Mouse (Mus musculus): ENCODE measurements at regions not wholly inside any gene's neighbourhood (a gene's known extent, or its start where the extent isn't known, plus 50 kb on each side); places are given as distances from the start of the nearest gene placed in this dataset.

- Histone ChIP-seq H3K4me1 (ENCODE audit: control insufficient read depth, insufficient read depth, low read length) (no peaks in the 10 kb centered on the region), H3K4me3 (ENCODE audit: low read length) (no peak overlapping the region), H3K27ac (ENCODE audit: low read depth, low read length) (no peak overlapping the region), H3K4me2 (replicated peaks; ENCODE audit: low read depth, low read length) (no peak overlapping the region), H3K9ac (ENCODE audit: low read depth, low read length) (no peak overlapping the region), H3K27me3 (ENCODE audit: control insufficient read depth, insufficient read depth, low read length) (no peaks in the 10 kb centered on the region), H3K36me3 (ENCODE audit: control insufficient read depth, insufficient read depth, low read length) (no peaks in the 10 kb centered on the region), H3K9me3 (ENCODE audit: control insufficient read depth, low read length) (no peaks in the 10 kb centered on the region)
- WGBS, result 82% methylated on average over 14 of the region's 14 CpGs
- no peak for ATAC-seq (ENCODE audit: low FRiP score, low TSS enrichment)
These were observed 77.7 kb downstream of the Fam76b start for GRCm38 (mm10) chr9:13905086-13905669.

DNA sequence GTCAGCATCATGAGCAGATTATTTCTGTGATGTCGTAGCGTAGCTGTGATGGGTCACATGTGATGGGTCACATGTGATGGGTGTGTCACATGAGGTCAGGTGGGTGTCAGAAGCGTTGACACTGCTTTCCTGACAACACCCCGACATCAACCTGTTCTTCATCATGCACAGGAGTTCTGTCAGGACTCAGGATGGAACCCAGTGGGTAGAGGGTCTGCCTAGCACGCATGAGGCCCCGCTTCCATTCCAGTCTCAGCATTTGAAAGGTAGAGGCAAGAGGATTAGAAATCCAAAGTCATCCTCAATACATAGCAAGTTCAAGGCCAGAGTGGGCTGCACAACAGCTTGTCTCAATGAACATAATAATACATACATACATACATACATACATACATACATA, 79.2 kb downstream of the Fam76b start:
- no peaks in the 10 kb centered on the region for H3K27me3 ChIP-seq (ENCODE audit: control insufficient read depth, insufficient read depth, low read length)
- no peaks in the 10 kb centered on the region for H3K9me3 ChIP-seq (ENCODE audit: control insufficient read depth, low read length)
- no peak overlapping the region for H3K9ac ChIP-seq (ENCODE audit: low read depth, low read length)
- 94% methylated on average over 6 of the region's 6 CpGs for WGBS
- H3K36me3 ChIP-seq (ENCODE audit: control insufficient read depth, insufficient read depth, low read length), result no peaks in the 10 kb centered on the region
- H3K4me2 ChIP-seq (replicated peaks; ENCODE audit: low read depth, low read length), result no peak overlapping the region
- no peak for ATAC-seq (ENCODE audit: low FRiP score, low TSS enrichment)
- H3K27ac ChIP-seq (ENCODE audit: low read depth, low read length), result no peak overlapping the region
- no peak overlapping the region for H3K4me3 ChIP-seq (ENCODE audit: low read length)
- no peaks in the 10 kb centered on the region for H3K4me1 ChIP-seq (ENCODE audit: control insufficient read depth, insufficient read depth, low read length)

DNA sequence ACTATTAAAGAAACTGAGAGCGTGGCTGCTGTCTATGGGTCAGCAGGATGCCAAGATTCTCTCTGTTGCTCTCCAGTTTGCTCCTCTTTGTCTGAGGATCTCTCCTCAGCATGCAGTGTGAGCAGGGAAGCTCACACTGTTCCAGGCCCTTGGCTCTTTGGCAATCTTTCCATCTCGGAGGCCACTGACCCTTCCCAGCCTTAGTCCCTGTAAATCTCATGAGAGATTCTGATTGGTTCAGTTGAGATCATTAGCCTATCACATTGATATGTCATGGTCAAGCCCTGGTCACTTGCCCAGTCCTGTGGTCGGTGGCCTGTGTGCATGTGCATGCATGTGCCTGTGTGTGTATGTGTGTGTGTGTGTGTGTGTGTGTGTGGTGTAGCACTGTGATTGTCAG, 82.1 kb downstream of the Fam76b start:
- no peak for ATAC-seq (ENCODE audit: low FRiP score, low TSS enrichment)
- WGBS, result 65% methylated on average over 3 of the region's 3 CpGs
- no peak overlapping the region for H3K27ac ChIP-seq (ENCODE audit: low read depth, low read length)

DNA sequence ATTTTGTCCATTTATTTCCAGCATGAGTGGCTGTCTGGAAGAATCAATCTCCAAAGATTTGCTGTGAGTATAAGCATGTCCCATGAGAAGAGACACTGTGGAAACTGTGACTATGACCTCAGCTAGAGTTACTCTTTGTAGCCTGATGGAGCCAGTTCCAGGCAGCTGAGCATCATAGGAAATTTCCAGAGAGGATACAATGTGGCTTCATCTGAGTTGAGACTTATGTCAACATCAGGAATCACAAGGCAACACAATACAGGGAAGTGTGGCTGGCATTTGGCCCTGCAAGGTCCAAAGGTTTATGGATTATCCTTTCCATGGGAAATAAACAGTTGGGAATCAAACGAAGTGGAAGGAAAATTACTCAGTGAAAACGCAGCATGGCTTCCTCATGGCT, 82.6 kb downstream of the Fam76b start:
- H3K4me3 ChIP-seq (ENCODE audit: low read length), result no peak overlapping the region
- H3K9me3 ChIP-seq (ENCODE audit: control insufficient read depth, low read length), result no peaks in the 10 kb centered on the region
- H3K36me3 ChIP-seq (ENCODE audit: control insufficient read depth, insufficient read depth, low read length), result no peaks in the 10 kb centered on the region
- H3K4me1 ChIP-seq (ENCODE audit: control insufficient read depth, insufficient read depth, low read length), result no peaks in the 10 kb centered on the region
- H3K9ac ChIP-seq (ENCODE audit: low read depth, low read length), result no peak overlapping the region
- no peak overlapping the region for H3K4me2 ChIP-seq (replicated peaks; ENCODE audit: low read depth, low read length)
- no peaks in the 10 kb centered on the region for H3K27me3 ChIP-seq (ENCODE audit: control insufficient read depth, insufficient read depth, low read length)
- no peak overlapping the region for H3K27ac ChIP-seq (ENCODE audit: low read depth, low read length)
- ATAC-seq (ENCODE audit: low FRiP score, low TSS enrichment), result no peak
- 45% methylated on average over 2 of the region's 2 CpGs for WGBS

More for the DNA sequence above, 82.1 kb downstream of the Fam76b start:
- Histone ChIP-seq H3K4me3 (ENCODE audit: low read length) (no peak overlapping the region), H3K4me2 (replicated peaks; ENCODE audit: low read depth, low read length) (no peak overlapping the region), H3K4me1 (ENCODE audit: control insufficient read depth, insufficient read depth, low read length) (no peaks in the 10 kb centered on the region), H3K9me3 (ENCODE audit: control insufficient read depth, low read length) (no peaks in the 10 kb centered on the region), H3K9ac (ENCODE audit: low read depth, low read length) (no peak overlapping the region), H3K27me3 (ENCODE audit: control insufficient read depth, insufficient read depth, low read length) (no peaks in the 10 kb centered on the region), H3K36me3 (ENCODE audit: control insufficient read depth, insufficient read depth, low read length) (no peaks in the 10 kb centered on the region)

DNA sequence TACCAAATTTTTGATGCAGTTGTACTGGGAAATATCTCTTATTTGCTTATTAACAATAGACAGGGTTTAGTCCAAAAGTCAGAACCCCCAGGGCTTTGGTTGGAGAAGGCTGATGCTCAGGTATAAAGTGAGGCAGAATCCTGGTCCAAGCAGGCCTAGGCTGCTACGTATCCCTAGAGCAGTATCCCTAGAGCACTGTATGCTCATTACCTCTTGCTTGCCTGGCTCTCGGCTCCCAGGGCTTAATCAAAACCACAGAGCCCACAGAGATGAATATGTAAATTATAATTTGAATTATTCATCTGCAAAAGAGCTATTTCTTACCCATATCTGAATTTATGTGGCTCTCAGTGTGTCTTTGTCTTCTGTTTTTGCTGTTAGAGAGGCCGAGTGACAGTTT, 85.9 kb downstream of the Fam76b start:
- H3K9me3 ChIP-seq (ENCODE audit: control insufficient read depth, low read length), result no peaks in the 10 kb centered on the region
- H3K4me3 ChIP-seq (ENCODE audit: low read length), result no peak overlapping the region
- no peak overlapping the region for H3K9ac ChIP-seq (ENCODE audit: low read depth, low read length)
- no peak overlapping the region for H3K27ac ChIP-seq (ENCODE audit: low read depth, low read length)
- no peak for ATAC-seq (ENCODE audit: low FRiP score, low TSS enrichment)
- no peaks in the 10 kb centered on the region for H3K27me3 ChIP-seq (ENCODE audit: control insufficient read depth, insufficient read depth, low read length)
- H3K4me1 ChIP-seq (ENCODE audit: control insufficient read depth, insufficient read depth, low read length), result no peaks in the 10 kb centered on the region
- 56% methylated on average over 3 of the region's 3 CpGs for WGBS
- no peaks in the 10 kb centered on the region for H3K36me3 ChIP-seq (ENCODE audit: control insufficient read depth, insufficient read depth, low read length)
- H3K4me2 ChIP-seq (replicated peaks; ENCODE audit: low read depth, low read length), result no peak overlapping the region

- Histone ChIP-seq H3K9me3 (ENCODE audit: control insufficient read depth, low read length) (no peaks in the 10 kb centered on the region), H3K36me3 (ENCODE audit: control insufficient read depth, insufficient read depth, low read length) (no peaks in the 10 kb centered on the region), H3K4me2 (replicated peaks; ENCODE audit: low read depth, low read length) (no peak overlapping the region), H3K4me1 (ENCODE audit: control insufficient read depth, insufficient read depth, low read length) (no peaks in the 10 kb centered on the region), H3K27ac (ENCODE audit: low read depth, low read length) (no peak overlapping the region), H3K4me3 (ENCODE audit: low read length) (no peak overlapping the region), H3K27me3 (ENCODE audit: control insufficient read depth, insufficient read depth, low read length) (no peaks in the 10 kb centered on the region), H3K9ac (ENCODE audit: low read depth, low read length) (no peak overlapping the region)
- 84% methylated on average over 9 of the region's 9 CpGs for WGBS
- ATAC-seq (ENCODE audit: low FRiP score, low TSS enrichment), result no peak
These were observed 86.6 kb downstream of the Fam76b start for GRCm38 (mm10) chr9:13914131-13914530.

GRCm38 (mm10) chr9:13914847-13915246, 87.3 kb downstream of the Fam76b start:
- Histone ChIP-seq H3K27ac (ENCODE audit: low read depth, low read length) (no peak overlapping the region), H3K9me3 (ENCODE audit: control insufficient read depth, low read length) (no peaks in the 10 kb centered on the region), H3K4me3 (ENCODE audit: low read length) (no peak overlapping the region), H3K4me2 (replicated peaks; ENCODE audit: low read depth, low read length) (no peak overlapping the region), H3K9ac (ENCODE audit: low read depth, low read length) (no peak overlapping the region), H3K27me3 (ENCODE audit: control insufficient read depth, insufficient read depth, low read length) (no peaks in the 10 kb centered on the region), H3K4me1 (ENCODE audit: control insufficient read depth, insufficient read depth, low read length) (no peaks in the 10 kb centered on the region), H3K36me3 (ENCODE audit: control insufficient read depth, insufficient read depth, low read length) (no peaks in the 10 kb centered on the region)
- 85% methylated on average over 3 of the region's 3 CpGs for WGBS
- no peak for ATAC-seq (ENCODE audit: low FRiP score, low TSS enrichment)

DNA sequence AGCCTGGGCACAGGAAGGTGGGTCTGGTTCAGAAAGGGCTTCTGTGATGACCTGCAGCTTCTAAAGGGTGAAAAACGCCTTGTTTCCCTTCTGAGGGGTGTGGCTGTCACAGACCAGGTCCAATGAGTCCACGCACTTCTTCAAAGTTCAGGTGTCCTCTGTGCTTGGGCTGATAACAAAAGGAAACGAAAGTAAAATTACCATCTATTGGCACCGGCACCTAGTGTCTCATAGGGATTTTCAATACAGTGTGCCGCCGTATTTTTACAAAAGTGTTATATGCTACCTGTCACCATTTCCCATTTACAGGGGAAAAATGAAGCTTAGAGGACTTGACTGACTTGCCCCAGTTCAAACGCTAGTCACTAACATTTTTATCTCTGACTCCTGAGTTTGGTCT, 89.3 kb downstream of the Fam76b start:
- 81% methylated on average over 7 of the region's 7 CpGs for WGBS

GRCm38 (mm10) chr9:13918606-13919202, 91.2 kb downstream of the Fam76b start:
- H3K4me1 ChIP-seq (ENCODE audit: control insufficient read depth, insufficient read depth, low read length), result 0 out of 2 replicates have a peak, but pooled peaks cover 3% of the 10 kb centered on the region
- H3K36me3 ChIP-seq (ENCODE audit: control insufficient read depth, insufficient read depth, low read length), result no peaks in the 10 kb centered on the region
- H3K27me3 ChIP-seq (ENCODE audit: control insufficient read depth, insufficient read depth, low read length), result no peaks in the 10 kb centered on the region
- no peak for ATAC-seq (ENCODE audit: low FRiP score, low TSS enrichment)
- H3K4me2 ChIP-seq (replicated peaks; ENCODE audit: low read depth, low read length), result no peak overlapping the region
- no peak overlapping the region for H3K4me3 ChIP-seq (ENCODE audit: low read length)
- H3K9ac ChIP-seq (ENCODE audit: low read depth, low read length), result no peak overlapping the region
- 56% methylated on average over 7 of the region's 7 CpGs for WGBS
- H3K9me3 ChIP-seq (ENCODE audit: control insufficient read depth, low read length), result no peaks in the 10 kb centered on the region
- no peak overlapping the region for H3K27ac ChIP-seq (ENCODE audit: low read depth, low read length)

More for the DNA sequence above, 89.3 kb downstream of the Fam76b start:
- ATAC-seq (ENCODE audit: low FRiP score, low TSS enrichment), result no peak
- H3K36me3 ChIP-seq (ENCODE audit: control insufficient read depth, insufficient read depth, low read length), result no peaks in the 10 kb centered on the region
- H3K9me3 ChIP-seq (ENCODE audit: control insufficient read depth, low read length), result no peaks in the 10 kb centered on the region
- no peak overlapping the region for H3K4me3 ChIP-seq (ENCODE audit: low read length)
- no peak overlapping the region for H3K9ac ChIP-seq (ENCODE audit: low read depth, low read length)
- 0 out of 2 replicates have a peak, but pooled peaks cover 3% of the 10 kb centered on the region for H3K4me1 ChIP-seq (ENCODE audit: control insufficient read depth, insufficient read depth, low read length)
- H3K4me2 ChIP-seq (replicated peaks; ENCODE audit: low read depth, low read length), result no peak overlapping the region
- H3K27me3 ChIP-seq (ENCODE audit: control insufficient read depth, insufficient read depth, low read length), result no peaks in the 10 kb centered on the region
- no peak overlapping the region for H3K27ac ChIP-seq (ENCODE audit: low read depth, low read length)

All from kidney, embryonic 14.5 days (tissue).